Mouse (Mus musculus): ENCODE measurements around the gene Ccdc146. TPM values are rescaled to one million over a fixed set of nuclear protein-coding genes. Genes with fewer than 3 reads are reported as not detected.
A peak's percentile ranks its signal among the peaks of the same experiment; 100 is the strongest.
"Not testable (repeated sequence)": the region's sequence is repeated elsewhere in the genome, so short reads cannot be mapped to it uniquely, and the experiment has no call there.

Ccdc146 gene
- polyA plus RNA-seq, 1 experiment from 2014 or later = 0.62 TPM

GRCm38 (mm10) chr5:21307165-21307564 is 117.3 kb downstream of the Ccdc146 start:
- Histone ChIP-seq H3K9me3 (no peaks in the 10 kb centered on the region), H3K9ac (replicated peaks) (no peak overlapping the region), H3K27ac (no peak overlapping the region), H3K4me1 (replicated peaks) (no peaks in the 10 kb centered on the region), H3K4me2 (replicated peaks) (no peak overlapping the region), H3K27me3 (no peaks in the 10 kb centered on the region), H3K4me3 (replicated peaks) (no peak overlapping the region), H3K36me3 (no peaks in the 10 kb centered on the region)
- WGBS = 74% methylated on average over 5 of the region's 5 CpGs
- peak; percentile 24; the same call in 1 of the 2 replicates for ATAC-seq

- no peak for ATAC-seq
- Histone ChIP-seq H3K27ac (no peak overlapping the region), H3K4me3 (replicated peaks) (no peak overlapping the region), H3K36me3 (no peaks in the 10 kb centered on the region), H3K27me3 (no peaks in the 10 kb centered on the region), H3K9me3 (no peaks in the 10 kb centered on the region), H3K4me1 (replicated peaks) (no peaks in the 10 kb centered on the region), H3K9ac (replicated peaks) (no peak overlapping the region), H3K4me2 (replicated peaks) (no peak overlapping the region)
- 79% methylated on average over 6 of the region's 6 CpGs for WGBS
These were observed 123.5 kb downstream of the Ccdc146 start for GRCm38 (mm10) chr5:21301011-21301410.

- H3K27ac ChIP-seq = no peak overlapping the region
- no peak for ATAC-seq
- WGBS = 86% methylated on average over 3 of the region's 3 CpGs
- H3K27me3 ChIP-seq = no peaks in the 10 kb centered on the region
- H3K4me3 ChIP-seq (replicated peaks) = no peak overlapping the region
- H3K4me1 ChIP-seq (replicated peaks) = no peaks in the 10 kb centered on the region
- H3K9me3 ChIP-seq = no peaks in the 10 kb centered on the region
- no peak overlapping the region for H3K4me2 ChIP-seq (replicated peaks)
- no peak overlapping the region for H3K9ac ChIP-seq (replicated peaks)
- no peaks in the 10 kb centered on the region for H3K36me3 ChIP-seq
These were observed 124.4 kb downstream of the Ccdc146 start for GRCm38 (mm10) chr5:21300058-21300457.

- Histone ChIP-seq H3K9me3 (no peaks in the 10 kb centered on the region), H3K27ac (no peak overlapping the region), H3K9ac (replicated peaks) (no peak overlapping the region), H3K4me1 (replicated peaks) (no peaks in the 10 kb centered on the region), H3K27me3 (no peaks in the 10 kb centered on the region), H3K4me3 (replicated peaks) (no peak overlapping the region), H3K36me3 (no peaks in the 10 kb centered on the region), H3K4me2 (replicated peaks) (no peak overlapping the region)
- WGBS = 85% methylated on average over 21 of the region's 21 CpGs
- no peak for ATAC-seq
These were observed 125.3 kb downstream of the Ccdc146 start for GRCm38 (mm10) chr5:21299076-21299755.

GRCm38 (mm10) chr5:21295683-21296082 is 128.8 kb downstream of the Ccdc146 start:
- Histone ChIP-seq H3K9ac (replicated peaks) (no peak overlapping the region), H3K9me3 (no peaks in the 10 kb centered on the region), H3K27me3 (no peaks in the 10 kb centered on the region), H3K4me1 (replicated peaks) (no peaks in the 10 kb centered on the region), H3K4me2 (replicated peaks) (no peak overlapping the region), H3K36me3 (no peaks in the 10 kb centered on the region), H3K4me3 (replicated peaks) (no peak overlapping the region), H3K27ac (no peak overlapping the region)
- WGBS = 89% methylated on average over 7 of the region's 8 CpGs
- ATAC-seq = no peak

GRCm38 (mm10) chr5:21290594-21290993 is 133.9 kb downstream of the Ccdc146 start:
- Histone ChIP-seq H3K27ac (no peak overlapping the region), H3K27me3 (no peaks in the 10 kb centered on the region)
- 90% methylated on average over 8 of the region's 8 CpGs for WGBS

GRCm38 (mm10) chr5:21288658-21289435 is 135.6 kb downstream of the Ccdc146 start:
- Histone ChIP-seq H3K27ac (no peak overlapping the region), H3K4me3 (replicated peaks) (no peak overlapping the region), H3K4me2 (replicated peaks) (no peak overlapping the region), H3K4me1 (replicated peaks) (no peaks in the 10 kb centered on the region), H3K9me3 (no peaks in the 10 kb centered on the region), H3K9ac (replicated peaks) (no peak overlapping the region), H3K36me3 (no peaks in the 10 kb centered on the region), H3K27me3 (no peaks in the 10 kb centered on the region)
- ATAC-seq = no peak
- WGBS = 86% methylated on average over 7 of the region's 7 CpGs

More at GRCm38 (mm10) chr5:21290594-21290993, 133.9 kb downstream of the Ccdc146 start:
- no peak overlapping the region for H3K9ac ChIP-seq (replicated peaks)
- no peaks in the 10 kb centered on the region for H3K36me3 ChIP-seq
- H3K4me1 ChIP-seq (replicated peaks) = no peaks in the 10 kb centered on the region
- ATAC-seq = no peak
- H3K4me3 ChIP-seq (replicated peaks) = no peak overlapping the region
- H3K9me3 ChIP-seq = no peaks in the 10 kb centered on the region
- no peak overlapping the region for H3K4me2 ChIP-seq (replicated peaks)

GRCm38 (mm10) chr5:21283356-21284062 is 141.0 kb downstream of the Ccdc146 start:
- Histone ChIP-seq H3K4me2 (replicated peaks) (no peak overlapping the region), H3K27me3 (no peaks in the 10 kb centered on the region), H3K9me3 (no peaks in the 10 kb centered on the region), H3K9ac (replicated peaks) (no peak overlapping the region), H3K4me1 (replicated peaks) (no peaks in the 10 kb centered on the region), H3K27ac (no peak overlapping the region), H3K36me3 (no peaks in the 10 kb centered on the region), H3K4me3 (replicated peaks) (no peak overlapping the region)
- no peak for ATAC-seq
- WGBS = 95% methylated on average over 12 of the region's 12 CpGs

GRCm38 (mm10) chr5:21277685-21278084 is 146.8 kb downstream of the Ccdc146 start:
- 60% methylated on average over 2 of the region's 2 CpGs for WGBS
- not testable (repeated sequence) for H3K4me3 ChIP-seq (replicated peaks); ATAC-seq; H3K4me2 ChIP-seq (replicated peaks); H3K9me3 ChIP-seq; H3K27ac ChIP-seq; H3K36me3 ChIP-seq; H3K4me1 ChIP-seq (replicated peaks); H3K9ac ChIP-seq (replicated peaks); H3K27me3 ChIP-seq

GRCm38 (mm10) chr5:21271386-21272354 is 152.8 kb downstream of the Ccdc146 start:
- Histone ChIP-seq H3K36me3 (no peaks in the 10 kb centered on the region), H3K4me2 (replicated peaks) (no peak overlapping the region), H3K9ac (replicated peaks) (no peak overlapping the region), H3K4me3 (replicated peaks) (no peak overlapping the region), H3K4me1 (replicated peaks) (peaks cover 17% of the 10 kb centered on the region), H3K27me3 (no peaks in the 10 kb centered on the region), H3K27ac (no peak overlapping the region), H3K9me3 (no peaks in the 10 kb centered on the region)
- peak; percentile 86 for ATAC-seq
- 36% methylated on average over 9 of the region's 9 CpGs for WGBS

- H3K4me1 ChIP-seq (replicated peaks) = peaks cover 17% of the 10 kb centered on the region
- no peak overlapping the region for H3K27ac ChIP-seq
- 84% methylated on average over 4 of the region's 4 CpGs for WGBS
- H3K9ac ChIP-seq (replicated peaks) = no peak overlapping the region
- no peaks in the 10 kb centered on the region for H3K36me3 ChIP-seq
- H3K9me3 ChIP-seq = no peaks in the 10 kb centered on the region
- H3K27me3 ChIP-seq = no peaks in the 10 kb centered on the region
- H3K4me3 ChIP-seq (replicated peaks) = no peak overlapping the region
- no peak for ATAC-seq
- H3K4me2 ChIP-seq (replicated peaks) = no peak overlapping the region
These were observed 153.7 kb downstream of the Ccdc146 start for GRCm38 (mm10) chr5:21270756-21271155.
